Mouse (Mus musculus): ENCODE data around the gene Stab2. TPM values are rescaled to one million over a fixed set of nuclear protein-coding genes. Genes with fewer than 3 reads are reported as not detected.

The Stab2 gene
- total RNA-seq, 1 experiment, result 0.27 TPM

GRCm38 (mm10) chr10:86934376-86934775, 73.4 kb downstream of the Stab2 start:
- Histone ChIP-seq H3K4me3 (ENCODE audit: insufficient read depth in 1 of 2, low read depth in 1 of 2, low read length in 2 of 2, poor library complexity in 1 of 2, severe bottlenecking in 1 of 2) (no peak overlapping the region), H3K9me3 (ENCODE audit: control insufficient read depth, insufficient read depth, low read depth, low read length) (no peaks in the 10 kb centered on the region), H3K9ac (ENCODE audit: insufficient read depth, low read depth, low read length, poor library complexity, severe bottlenecking) (no peak overlapping the region), H3K27ac (ENCODE audit: insufficient read depth, low read depth, low read length, poor library complexity, severe bottlenecking) (no peak overlapping the region), H3K36me3 (ENCODE audit: control insufficient read depth, insufficient read depth, low read length, poor library complexity, severe bottlenecking) (no peaks in the 10 kb centered on the region), H3K4me1 (ENCODE audit: control insufficient read depth in 2 of 2, insufficient read depth in 2 of 2, low read length in 2 of 2, poor library complexity in 1 of 2) (no peaks in the 10 kb centered on the region)
- TF ChIP-seq CHD2 (IDR thresholded peaks at IDR 0.05; ENCODE audit: low read depth, low read length), result no peak
- TF ChIP-seq ZNF384 (IDR thresholded peaks at IDR 0.05; ENCODE audit: low read depth, low read length), result no peak
- no peak for TF ChIP-seq ZC3H11A (IDR thresholded peaks at IDR 0.05; ENCODE audit: borderline replicate concordance, low read depth, low read length)
- no peak for TF ChIP-seq HCFC1 (IDR thresholded peaks at IDR 0.05; ENCODE audit: borderline replicate concordance, insufficient read depth, low read length)
- no peak for TF ChIP-seq MAFK (IDR thresholded peaks at IDR 0.05; ENCODE audit: insufficient read depth, low read depth, low read length)
- no peak for DNase-seq (ENCODE audit: low read depth, low spot score)
- in situ Hi-C loops (cut with MboI; ENCODE audit: low sequenced_read_pairs in 2 of 2, unreplicated experiment in 2 of 2), result no loop called here

DNA sequence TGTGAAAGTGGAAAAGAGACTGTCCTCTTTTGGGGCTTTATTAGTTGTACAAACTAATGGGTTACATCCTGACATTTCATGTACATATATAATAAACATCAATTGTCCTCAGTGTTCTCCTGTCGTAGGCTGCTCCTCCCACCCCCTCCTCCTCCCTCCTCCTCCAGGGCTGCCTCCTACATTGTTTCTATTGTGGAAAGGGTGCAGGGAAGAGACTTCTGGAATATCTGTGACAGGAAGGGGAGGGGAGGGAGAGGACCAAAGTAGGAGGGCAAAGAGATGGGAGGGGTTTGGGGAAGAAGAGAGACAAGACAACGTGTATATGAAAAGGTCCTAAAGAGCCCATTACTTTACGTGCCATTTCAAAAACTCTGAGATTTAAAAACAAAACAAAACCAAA, 73.9 kb downstream of the Stab2 start:
- in situ Hi-C loops (cut with MboI; ENCODE audit: low sequenced_read_pairs in 2 of 2, unreplicated experiment in 2 of 2), result no loop called here
- no peak overlapping the region for H3K27ac ChIP-seq (ENCODE audit: insufficient read depth, low read depth, low read length, poor library complexity, severe bottlenecking)
- TF ChIP-seq CHD2 (IDR thresholded peaks at IDR 0.05; ENCODE audit: low read depth, low read length), result no peak
- no peak for TF ChIP-seq ZNF384 (IDR thresholded peaks at IDR 0.05; ENCODE audit: low read depth, low read length)
- TF ChIP-seq ZC3H11A (IDR thresholded peaks at IDR 0.05; ENCODE audit: borderline replicate concordance, low read depth, low read length), result no peak
- TF ChIP-seq HCFC1 (IDR thresholded peaks at IDR 0.05; ENCODE audit: borderline replicate concordance, insufficient read depth, low read length), result no peak
- TF ChIP-seq MAFK (IDR thresholded peaks at IDR 0.05; ENCODE audit: insufficient read depth, low read depth, low read length), result no peak
- no peaks in the 10 kb centered on the region for H3K9me3 ChIP-seq (ENCODE audit: control insufficient read depth, insufficient read depth, low read depth, low read length)
- no peaks in the 10 kb centered on the region for H3K36me3 ChIP-seq (ENCODE audit: control insufficient read depth, insufficient read depth, low read length, poor library complexity, severe bottlenecking)
- H3K4me3 ChIP-seq (ENCODE audit: insufficient read depth in 1 of 2, low read depth in 1 of 2, low read length in 2 of 2, poor library complexity in 1 of 2, severe bottlenecking in 1 of 2), result no peak overlapping the region
- no peaks in the 10 kb centered on the region for H3K4me1 ChIP-seq (ENCODE audit: control insufficient read depth in 2 of 2, insufficient read depth in 2 of 2, low read length in 2 of 2, poor library complexity in 1 of 2)
- DNase-seq (ENCODE audit: low read depth, low spot score), result no peak
- no peak overlapping the region for H3K9ac ChIP-seq (ENCODE audit: insufficient read depth, low read depth, low read length, poor library complexity, severe bottlenecking)

- TF ChIP-seq MAFK (IDR thresholded peaks at IDR 0.05; ENCODE audit: insufficient read depth, low read depth, low read length) (no peak), ZNF384 (IDR thresholded peaks at IDR 0.05; ENCODE audit: low read depth, low read length) (no peak), ZC3H11A (IDR thresholded peaks at IDR 0.05; ENCODE audit: borderline replicate concordance, low read depth, low read length) (no peak), HCFC1 (IDR thresholded peaks at IDR 0.05; ENCODE audit: borderline replicate concordance, insufficient read depth, low read length) (no peak), CHD2 (IDR thresholded peaks at IDR 0.05; ENCODE audit: low read depth, low read length) (no peak)
- DNase-seq (ENCODE audit: low read depth, low spot score), result no peak
- Histone ChIP-seq H3K4me3 (ENCODE audit: insufficient read depth in 1 of 2, low read depth in 1 of 2, low read length in 2 of 2, poor library complexity in 1 of 2, severe bottlenecking in 1 of 2) (no peak overlapping the region), H3K27ac (ENCODE audit: insufficient read depth, low read depth, low read length, poor library complexity, severe bottlenecking) (no peak overlapping the region), H3K9ac (ENCODE audit: insufficient read depth, low read depth, low read length, poor library complexity, severe bottlenecking) (no peak overlapping the region), H3K9me3 (ENCODE audit: control insufficient read depth, insufficient read depth, low read depth, low read length) (no peaks in the 10 kb centered on the region), H3K36me3 (ENCODE audit: control insufficient read depth, insufficient read depth, low read length, poor library complexity, severe bottlenecking) (no peaks in the 10 kb centered on the region), H3K4me1 (ENCODE audit: control insufficient read depth in 2 of 2, insufficient read depth in 2 of 2, low read length in 2 of 2, poor library complexity in 1 of 2) (no peaks in the 10 kb centered on the region)
- in situ Hi-C loops (cut with MboI; ENCODE audit: low sequenced_read_pairs in 2 of 2, unreplicated experiment in 2 of 2), result no loop called here
Observed at GRCm38 (mm10) chr10:86933180-86933695, 74.6 kb downstream of the Stab2 start.

DNA sequence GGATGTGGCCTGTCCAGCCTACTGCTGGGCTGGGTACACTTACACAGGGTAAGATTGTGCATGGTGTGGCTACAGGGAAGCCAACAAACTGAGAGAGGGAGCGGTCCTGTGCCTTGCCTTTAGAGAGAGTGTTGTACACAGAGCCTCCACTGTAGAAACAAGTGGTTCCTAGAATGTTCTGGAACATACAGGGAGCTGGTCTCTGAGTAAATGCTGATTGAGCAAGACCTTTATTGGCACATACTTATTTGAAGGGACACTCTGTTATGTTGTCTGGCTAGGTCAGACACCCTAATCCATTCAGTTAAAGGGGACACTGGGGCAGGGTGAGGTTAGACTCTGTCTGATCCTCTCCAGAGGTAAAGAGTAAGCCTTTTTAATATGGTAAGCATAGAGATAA, 84.2 kb downstream of the Stab2 start:
- Histone ChIP-seq H3K9me3 (ENCODE audit: control insufficient read depth, insufficient read depth, low read depth, low read length) (no peaks in the 10 kb centered on the region), H3K9ac (ENCODE audit: insufficient read depth, low read depth, low read length, poor library complexity, severe bottlenecking) (no peak overlapping the region), H3K4me1 (ENCODE audit: control insufficient read depth in 2 of 2, insufficient read depth in 2 of 2, low read length in 2 of 2, poor library complexity in 1 of 2) (no peaks in the 10 kb centered on the region), H3K36me3 (ENCODE audit: control insufficient read depth, insufficient read depth, low read length, poor library complexity, severe bottlenecking) (no peaks in the 10 kb centered on the region), H3K4me3 (ENCODE audit: insufficient read depth in 1 of 2, low read depth in 1 of 2, low read length in 2 of 2, poor library complexity in 1 of 2, severe bottlenecking in 1 of 2) (no peak overlapping the region), H3K27ac (ENCODE audit: insufficient read depth, low read depth, low read length, poor library complexity, severe bottlenecking) (no peak overlapping the region)
- in situ Hi-C loops (cut with MboI; ENCODE audit: low sequenced_read_pairs in 2 of 2, unreplicated experiment in 2 of 2), result no loop called here
- no peak for DNase-seq (ENCODE audit: low read depth, low spot score)
- no peak for TF ChIP-seq CHD2 (IDR thresholded peaks at IDR 0.05; ENCODE audit: low read depth, low read length)
- no peak for TF ChIP-seq ZNF384 (IDR thresholded peaks at IDR 0.05; ENCODE audit: low read depth, low read length)
- no peak for TF ChIP-seq MAFK (IDR thresholded peaks at IDR 0.05; ENCODE audit: insufficient read depth, low read depth, low read length)
- TF ChIP-seq ZC3H11A (IDR thresholded peaks at IDR 0.05; ENCODE audit: borderline replicate concordance, low read depth, low read length), result no peak
- TF ChIP-seq HCFC1 (IDR thresholded peaks at IDR 0.05; ENCODE audit: borderline replicate concordance, insufficient read depth, low read length), result no peak

DNA sequence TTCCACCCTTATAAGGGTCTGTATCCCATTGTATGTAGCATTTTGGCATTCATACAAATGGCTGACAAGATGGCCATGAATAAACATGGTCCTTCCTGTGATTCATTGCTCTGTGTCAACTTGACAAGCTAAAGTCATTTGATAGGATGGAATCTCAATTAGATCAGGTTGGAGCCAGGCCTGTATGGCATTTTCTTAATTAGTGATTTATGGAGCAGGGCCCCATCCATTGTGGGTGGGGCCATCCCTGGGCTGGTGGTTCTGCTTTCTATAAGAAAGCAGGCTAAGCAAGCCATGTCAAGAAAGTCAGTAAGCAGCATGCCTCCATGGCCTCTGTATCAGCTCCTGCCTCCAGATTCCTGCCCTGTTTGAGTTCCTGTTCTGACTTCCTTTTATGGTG, 92.2 kb downstream of the Stab2 start:
- DNase-seq (ENCODE audit: low read depth, low spot score), result no peak
- H3K36me3 ChIP-seq (ENCODE audit: control insufficient read depth, insufficient read depth, low read length, poor library complexity, severe bottlenecking), result no peaks in the 10 kb centered on the region
- no peaks in the 10 kb centered on the region for H3K4me1 ChIP-seq (ENCODE audit: control insufficient read depth in 2 of 2, insufficient read depth in 2 of 2, low read length in 2 of 2, poor library complexity in 1 of 2)
- H3K4me3 ChIP-seq (ENCODE audit: insufficient read depth in 1 of 2, low read depth in 1 of 2, low read length in 2 of 2, poor library complexity in 1 of 2, severe bottlenecking in 1 of 2), result no peak overlapping the region
- no peak overlapping the region for H3K27ac ChIP-seq (ENCODE audit: insufficient read depth, low read depth, low read length, poor library complexity, severe bottlenecking)
- in situ Hi-C loops (cut with MboI; ENCODE audit: low sequenced_read_pairs in 2 of 2, unreplicated experiment in 2 of 2), result no loop called here
- no peaks in the 10 kb centered on the region for H3K9me3 ChIP-seq (ENCODE audit: control insufficient read depth, insufficient read depth, low read depth, low read length)
- no peak overlapping the region for H3K9ac ChIP-seq (ENCODE audit: insufficient read depth, low read depth, low read length, poor library complexity, severe bottlenecking)
- TF ChIP-seq CHD2 (IDR thresholded peaks at IDR 0.05; ENCODE audit: low read depth, low read length) (no peak), ZNF384 (IDR thresholded peaks at IDR 0.05; ENCODE audit: low read depth, low read length) (no peak), MAFK (IDR thresholded peaks at IDR 0.05; ENCODE audit: insufficient read depth, low read depth, low read length) (no peak), ZC3H11A (IDR thresholded peaks at IDR 0.05; ENCODE audit: borderline replicate concordance, low read depth, low read length) (no peak), HCFC1 (IDR thresholded peaks at IDR 0.05; ENCODE audit: borderline replicate concordance, insufficient read depth, low read length) (no peak)
